Mouse (Mus musculus) thymus, postnatal 36 days (tissue): ENCODE data around the gene Gm17332.
"Not testable (repeated sequence)": the region's sequence is repeated elsewhere in the genome, so short reads cannot be mapped to it uniquely, and the experiment has no call there.

Experiments used
- DNase-seq, 2 experiments: peaks; one replicate each; pipeline ENCODE4 v3.0.0; 2022; ENCODE audit warnings: mixed read lengths in 2 of 2

The Gm17332 gene

DNA sequence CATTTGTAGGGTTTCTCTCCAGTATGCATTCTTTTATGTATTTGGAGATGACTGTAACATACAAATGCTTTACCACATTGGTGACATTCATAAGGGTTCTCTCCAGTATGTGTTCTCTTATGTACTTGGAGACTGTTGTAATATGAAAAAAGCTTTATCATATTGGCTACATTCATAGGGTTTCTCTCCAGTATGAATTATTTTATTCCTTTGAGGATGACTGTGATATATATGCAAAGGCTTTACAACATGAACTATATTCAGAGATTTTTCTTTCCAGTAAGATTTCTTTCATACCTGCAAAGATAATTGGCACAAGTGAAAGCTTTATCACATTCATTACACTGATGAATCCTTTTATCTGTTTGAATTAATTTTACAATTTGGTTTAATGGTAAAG, at the start of gene Gm17332:
Gene Gm17332 (minus strand): TSS at position 101 of the 400 bp plus-strand sequence.
- DNase-seq: no peak

DNA sequence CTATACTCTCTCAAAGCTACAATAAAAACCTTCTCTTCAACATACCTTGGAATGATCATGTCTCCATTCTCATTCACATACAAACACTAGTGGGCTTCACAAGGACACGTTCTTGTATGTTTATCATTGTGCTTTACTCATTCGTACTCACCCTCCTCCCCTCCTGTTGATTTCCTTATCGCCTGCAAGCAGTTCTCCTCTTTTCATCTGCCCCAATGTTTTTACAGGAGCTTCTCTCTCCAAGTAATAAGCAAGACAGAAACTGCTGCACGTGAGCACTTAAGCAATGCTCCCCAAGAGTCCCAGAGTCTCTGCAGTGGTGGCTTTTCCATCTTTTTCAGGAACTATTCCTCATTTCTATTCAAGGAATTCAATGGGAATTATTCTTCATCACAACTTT, 47.7 kb upstream of the Gm17332 start:
- no peak for DNase-seq

DNA sequence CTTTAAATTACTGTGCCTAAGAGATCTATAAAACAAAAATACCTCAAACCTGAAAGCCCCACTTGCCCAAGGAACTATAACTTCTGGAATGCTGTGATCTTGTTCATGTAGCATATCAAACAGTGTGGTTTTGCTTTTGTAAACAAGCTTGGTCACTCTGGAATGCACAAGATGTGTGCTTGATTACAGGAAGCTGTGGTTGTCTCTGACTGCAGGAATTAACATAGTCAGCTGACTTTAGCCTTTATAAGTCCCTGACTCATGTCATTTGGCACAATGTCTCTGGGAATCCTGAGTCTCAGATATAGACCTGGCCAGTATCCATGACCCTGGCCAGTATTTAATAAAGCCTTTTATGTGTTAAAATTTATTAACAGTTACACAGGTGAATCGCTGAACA, 43.1 kb upstream of the Gm17332 start:
- no peak for DNase-seq

DNA sequence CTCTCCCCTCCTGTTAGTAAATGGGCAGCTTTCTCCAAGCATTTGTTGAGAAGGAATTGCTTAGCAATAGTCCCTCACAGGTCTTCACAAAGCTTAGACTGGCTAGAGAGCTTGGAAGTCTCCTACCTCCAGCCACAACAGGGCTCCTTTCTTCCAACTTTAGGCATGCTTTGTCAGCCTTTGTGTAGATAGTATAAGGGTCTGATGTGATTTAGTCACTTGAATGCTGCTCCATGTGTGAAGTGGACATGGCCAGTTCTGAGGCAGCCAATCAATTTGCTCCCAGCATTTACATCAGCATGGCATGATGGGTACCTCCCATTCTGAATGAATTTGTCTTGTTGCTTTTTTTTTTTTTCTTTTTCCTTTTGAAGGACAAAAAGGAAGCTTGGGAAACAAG, 35.7 kb upstream of the Gm17332 start:
- DNase-seq: no peak

DNA sequence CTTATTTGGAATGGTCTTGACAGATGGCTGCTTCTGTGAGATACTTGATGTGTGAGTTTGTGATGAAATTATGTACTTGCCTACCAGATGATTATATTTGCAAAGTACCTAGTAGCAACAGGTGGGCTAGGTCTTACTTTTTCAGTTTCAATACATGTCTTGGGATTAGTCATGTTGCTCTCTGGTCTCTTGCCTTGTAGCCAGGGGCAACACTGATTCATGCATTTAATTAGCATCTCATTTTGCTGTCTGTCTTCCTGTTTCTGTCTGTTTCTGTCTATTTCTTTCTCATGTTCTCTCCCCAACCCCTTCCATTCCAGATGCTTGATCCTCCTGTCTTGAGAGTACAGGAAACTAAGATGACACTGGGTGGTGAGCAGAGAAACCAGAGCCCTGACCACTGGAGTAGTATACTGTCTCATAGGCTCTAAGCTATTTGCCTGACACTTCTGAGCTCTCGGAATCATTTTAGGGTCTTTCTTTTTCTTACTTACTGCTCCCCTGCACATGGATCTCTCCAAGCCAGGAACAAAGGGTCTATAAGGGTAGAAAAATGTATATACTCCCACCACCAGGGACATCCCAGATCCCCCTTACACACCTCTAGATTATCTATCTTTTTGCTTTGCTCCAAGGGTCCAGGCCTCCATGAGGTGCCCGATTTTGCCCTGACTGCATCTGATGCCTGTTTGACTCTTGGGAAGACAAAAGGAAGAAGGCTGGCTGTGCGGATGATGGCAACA, 13.5 kb upstream of the Gm17332 start:
- DNase-seq: no peak

DNA sequence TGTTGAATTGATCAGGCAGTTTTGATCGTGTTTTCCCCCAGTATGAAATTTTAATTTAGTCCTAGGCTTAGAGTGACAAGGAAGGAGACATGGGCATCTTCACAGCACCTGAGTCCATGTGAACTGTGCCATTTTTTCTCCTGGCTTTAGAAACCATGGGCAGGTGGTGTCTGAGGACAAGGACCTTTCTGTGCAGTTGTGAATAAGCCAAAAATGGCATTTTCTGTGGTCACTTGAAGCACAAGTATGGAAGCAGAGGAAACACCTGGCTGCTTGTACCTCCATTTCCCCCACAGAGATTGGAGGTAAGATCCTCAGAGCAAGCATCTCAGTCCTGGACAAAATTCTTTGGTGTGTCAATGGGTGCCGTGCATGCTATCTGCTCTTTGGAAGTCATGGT, 12.5 kb upstream of the Gm17332 start:
- no peak for DNase-seq

DNA sequence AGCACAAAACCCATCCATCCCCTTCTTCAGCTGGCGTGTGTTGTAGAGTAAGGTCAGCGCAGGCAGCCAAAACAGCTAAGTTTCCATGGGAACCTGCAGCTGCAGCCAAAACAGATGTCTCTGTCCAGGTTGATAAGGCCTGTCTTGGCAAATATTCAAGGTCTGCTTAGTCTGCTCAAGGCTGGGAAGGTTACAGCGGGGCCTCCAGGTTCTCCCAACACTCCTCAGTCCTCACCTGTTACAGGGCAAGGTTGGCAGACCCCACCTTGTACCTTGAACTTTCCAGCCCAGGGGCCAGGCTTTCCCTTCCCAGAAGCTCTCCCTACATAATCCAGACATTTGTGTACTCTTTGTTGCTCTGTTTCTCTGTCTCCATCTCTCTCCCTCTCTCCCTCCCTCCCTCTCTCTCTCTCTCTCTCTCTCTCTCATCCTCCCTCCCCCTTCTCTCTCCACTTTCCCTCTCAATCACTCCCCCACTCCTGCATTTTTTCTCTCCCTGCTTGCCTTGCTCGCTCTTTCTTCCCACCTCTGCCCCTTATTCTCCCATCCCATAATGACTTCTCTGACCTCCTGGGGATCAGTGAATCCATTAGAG, 12.1 kb downstream of the Gm17332 start:
- no peak for DNase-seq

DNA sequence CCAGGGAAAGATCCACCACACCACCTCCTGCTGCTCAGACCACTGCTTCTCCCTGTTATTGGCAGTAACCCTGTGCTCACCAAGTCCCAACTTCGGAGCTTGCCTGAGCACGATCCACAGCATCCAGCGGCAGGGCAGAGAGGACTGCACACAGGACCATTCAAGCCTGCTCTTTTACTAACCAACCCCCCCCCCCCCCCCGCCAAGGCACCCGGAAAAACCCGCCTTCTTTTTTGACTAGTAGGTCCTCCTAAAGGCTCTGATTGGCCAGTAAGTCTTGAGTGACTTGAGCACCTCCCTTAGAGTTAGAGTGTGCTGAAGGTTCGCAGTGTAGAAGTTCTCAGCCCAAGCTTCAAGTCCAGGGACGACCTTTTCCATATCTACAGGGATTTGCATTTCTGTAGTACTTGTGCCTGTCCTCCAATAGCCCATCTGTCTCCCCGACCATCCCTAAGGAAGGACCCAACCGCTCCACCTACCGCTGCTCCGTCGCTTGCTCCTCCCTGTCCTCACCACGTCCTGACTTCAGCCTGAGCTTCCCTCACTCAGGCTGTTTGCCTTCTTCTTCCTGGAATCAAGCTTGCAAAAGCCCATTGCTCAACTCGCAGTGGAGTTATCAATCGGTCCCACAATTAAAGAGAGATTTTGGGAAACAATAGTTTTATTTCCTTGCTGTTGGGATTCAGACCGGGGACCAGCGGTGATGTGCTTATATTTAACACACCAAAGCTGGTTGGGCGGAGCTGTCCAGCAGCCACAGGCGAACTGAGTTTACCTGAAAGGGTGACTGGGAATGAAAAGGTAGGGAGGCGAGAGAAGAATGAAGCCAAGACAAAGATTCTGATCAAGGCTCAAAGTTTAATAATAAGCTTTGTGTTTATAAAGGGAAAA, 12.9 kb downstream of the Gm17332 start:
- no peak for DNase-seq

DNA sequence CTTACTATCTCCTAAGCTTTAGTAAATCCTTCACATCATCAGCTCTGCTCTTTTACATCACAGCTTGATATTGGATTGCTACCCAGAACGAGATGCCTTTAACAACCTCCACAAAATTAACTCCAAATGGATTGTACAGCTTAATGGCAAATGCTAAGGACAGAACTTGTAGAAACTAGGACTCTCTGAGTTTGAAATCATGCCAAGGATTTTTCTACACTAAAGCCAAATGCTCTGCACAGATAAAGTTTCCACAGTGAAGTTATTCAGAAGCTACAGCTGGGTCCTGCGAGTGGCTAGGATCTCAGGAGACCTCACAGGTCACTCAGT, 13.5 kb downstream of the Gm17332 start:
- no peak for DNase-seq

DNA sequence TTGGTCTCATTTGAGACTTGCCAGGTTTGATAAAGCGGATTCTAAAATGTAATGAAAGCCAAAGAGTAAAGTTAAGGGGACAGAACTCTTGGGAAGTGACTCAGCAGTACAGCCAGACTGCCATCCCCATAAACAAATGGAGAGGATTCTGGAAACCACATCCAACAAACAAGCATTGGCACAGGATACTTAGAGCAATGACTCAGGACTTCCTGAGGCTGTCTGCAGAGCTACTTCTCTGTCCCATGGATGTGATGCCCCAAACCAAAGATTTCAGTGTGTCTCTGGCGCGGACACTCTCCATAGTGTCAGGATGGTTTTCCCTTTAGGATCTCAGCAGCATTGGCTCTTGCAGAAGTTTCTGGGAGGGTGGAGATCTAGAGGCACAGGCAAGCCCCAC, 25.2 kb downstream of the Gm17332 start:
- DNase-seq: no peak

DNA sequence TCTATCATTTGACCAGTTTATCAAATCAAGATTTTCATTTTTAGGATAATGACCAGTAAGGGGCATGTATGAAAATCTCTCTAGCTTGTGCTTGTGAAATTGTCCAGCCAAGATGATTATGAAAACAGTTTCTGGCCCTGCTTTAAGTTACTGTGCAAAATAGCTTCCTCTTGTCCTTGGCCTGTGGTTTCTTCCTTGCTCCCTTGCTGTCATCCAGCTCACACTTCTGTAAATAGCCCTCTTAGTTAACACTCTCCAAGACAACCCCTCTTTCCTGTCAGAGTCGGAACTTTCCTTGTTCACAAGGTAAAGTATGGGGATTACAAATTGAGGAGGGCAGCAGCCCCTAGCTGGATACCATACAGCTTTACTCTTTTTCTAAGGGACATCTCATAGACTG, 43.9 kb downstream of the Gm17332 start:
- DNase-seq: not testable (repeated sequence)

DNA sequence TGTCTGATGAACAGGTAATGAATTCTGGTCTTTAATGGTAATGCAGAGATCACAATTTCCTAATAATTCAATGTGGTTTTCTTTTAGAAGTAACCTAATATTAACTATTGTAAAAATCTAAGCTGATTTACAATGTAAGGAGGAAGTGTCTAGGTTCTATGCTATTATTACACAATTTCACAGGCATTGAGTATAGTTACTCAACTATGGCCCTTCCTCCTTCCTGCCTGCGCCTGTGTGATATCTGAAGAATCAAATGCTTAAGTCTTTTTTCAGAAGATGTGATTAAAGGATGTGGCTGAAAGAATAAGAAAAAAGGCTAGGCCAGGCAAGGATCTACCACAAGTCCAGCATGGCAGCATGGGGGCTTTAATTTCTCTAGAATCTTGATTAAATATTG, 47.4 kb downstream of the Gm17332 start:
- not testable (repeated sequence) for DNase-seq

DNA sequence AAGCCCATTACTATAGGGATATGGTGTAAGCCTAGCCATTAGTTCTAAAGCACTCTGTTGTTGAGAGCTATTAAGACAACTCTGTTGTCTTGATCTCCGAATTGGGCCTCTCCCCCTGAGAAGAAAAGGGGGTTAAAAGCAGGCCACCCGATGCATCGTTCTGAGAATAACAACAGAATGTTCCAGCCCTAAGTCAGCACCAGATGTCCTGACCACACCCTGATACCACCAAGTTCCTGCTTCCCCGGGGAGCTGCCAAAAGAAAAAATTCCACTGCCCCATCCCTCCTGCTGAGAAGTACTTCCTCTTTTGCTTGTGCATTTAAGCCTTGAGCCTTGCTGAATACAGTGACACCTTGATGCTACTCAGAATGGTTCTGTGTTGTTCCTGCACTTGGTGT, 48.5 kb downstream of the Gm17332 start:
- not testable (repeated sequence) for DNase-seq
